Mouse (Mus musculus): ENCODE measurements around the gene Cblb. TPM values are rescaled to one million over a fixed set of nuclear protein-coding genes. Genes with fewer than 3 reads are reported as not detected.

The Cblb gene
- polyA plus RNA-seq, 1 experiment from 2014 or later: 19.0 TPM

GRCm38 (mm10) chr16:52061015-52061481 is 30.0 kb downstream of the Cblb start:
- no peaks in the 10 kb centered on the region for H3K9me3 ChIP-seq
- 60% methylated on average over 4 of the region's 4 CpGs for WGBS
- H3K9ac ChIP-seq (replicated peaks): no peak overlapping the region
- peak; percentile 53 for ATAC-seq (replicated peaks)
- no peaks in the 10 kb centered on the region for H3K27me3 ChIP-seq
- H3K4me2 ChIP-seq (replicated peaks): no peak overlapping the region
- no peaks in the 10 kb centered on the region for H3K36me3 ChIP-seq
- H3K4me3 ChIP-seq: no peak overlapping the region
- H3K27ac ChIP-seq (replicated peaks): no peak overlapping the region; the same call in 1 of the 2 replicates
- peaks cover 30% of the 10 kb centered on the region for H3K4me1 ChIP-seq

GRCm38 (mm10) chr16:52064309-52065105 is 33.5 kb downstream of the Cblb start:
- ATAC-seq (replicated peaks): no peak
- no peak overlapping the region for H3K4me2 ChIP-seq (replicated peaks)

GRCm38 (mm10) chr16:52067632-52068516 is 36.8 kb downstream of the Cblb start:
- Histone ChIP-seq H3K4me1 (peaks cover 6% of the 10 kb centered on the region; the same call in 1 of the 2 replicates), H3K36me3 (no peaks in the 10 kb centered on the region), H3K27ac (replicated peaks) (no peak overlapping the region), H3K4me3 (no peak overlapping the region), H3K27me3 (no peaks in the 10 kb centered on the region), H3K9me3 (no peaks in the 10 kb centered on the region), H3K9ac (replicated peaks) (no peak overlapping the region), H3K4me2 (replicated peaks) (no peak overlapping the region)
- 82% methylated on average over 10 of the region's 10 CpGs for WGBS
- ATAC-seq (replicated peaks): 0 out of 2 replicates have a peak, but pooled peaks have one; percentile 36

More at GRCm38 (mm10) chr16:52064309-52065105, 33.5 kb downstream of the Cblb start:
- Histone ChIP-seq H3K9me3 (no peaks in the 10 kb centered on the region), H3K27ac (replicated peaks) (no peak overlapping the region), H3K4me3 (no peak overlapping the region), H3K9ac (replicated peaks) (no peak overlapping the region), H3K4me1 (peaks cover 20% of the 10 kb centered on the region), H3K36me3 (no peaks in the 10 kb centered on the region), H3K27me3 (no peaks in the 10 kb centered on the region)
- 66% methylated on average over 12 of the region's 12 CpGs for WGBS

GRCm38 (mm10) chr16:52068517-52068874 is 37.5 kb downstream of the Cblb start:
- no peak overlapping the region for H3K27ac ChIP-seq (replicated peaks)
- H3K4me2 ChIP-seq (replicated peaks): no peak overlapping the region
- H3K4me3 ChIP-seq: no peak overlapping the region
- no peak overlapping the region for H3K9ac ChIP-seq (replicated peaks)
- WGBS: 96% methylated on average over 3 of the region's 3 CpGs
- H3K36me3 ChIP-seq: no peaks in the 10 kb centered on the region
- no peaks in the 10 kb centered on the region for H3K9me3 ChIP-seq
- H3K4me1 ChIP-seq: peaks cover 6% of the 10 kb centered on the region; the same call in 1 of the 2 replicates
- no peaks in the 10 kb centered on the region for H3K27me3 ChIP-seq
- no peak for ATAC-seq (replicated peaks)

GRCm38 (mm10) chr16:52069648-52070047 is 38.6 kb downstream of the Cblb start:
- no peaks in the 10 kb centered on the region for H3K27me3 ChIP-seq
- no peaks in the 10 kb centered on the region for H3K36me3 ChIP-seq
- no peak overlapping the region for H3K4me2 ChIP-seq (replicated peaks)
- no peaks in the 10 kb centered on the region for H3K9me3 ChIP-seq
- peaks cover 6% of the 10 kb centered on the region; the same call in 1 of the 2 replicates for H3K4me1 ChIP-seq
- H3K4me3 ChIP-seq: no peak overlapping the region
- H3K9ac ChIP-seq (replicated peaks): no peak overlapping the region
- ATAC-seq (replicated peaks): no peak
- 91% methylated on average over 6 of the region's 6 CpGs for WGBS
- H3K27ac ChIP-seq (replicated peaks): no peak overlapping the region

GRCm38 (mm10) chr16:52070128-52070527 is 39.1 kb downstream of the Cblb start:
- H3K9ac ChIP-seq (replicated peaks): no peak overlapping the region
- no peaks in the 10 kb centered on the region for H3K36me3 ChIP-seq
- 92% methylated on average over 5 of the region's 5 CpGs for WGBS
- no peaks in the 10 kb centered on the region for H3K9me3 ChIP-seq
- H3K27ac ChIP-seq (replicated peaks): no peak overlapping the region
- H3K4me3 ChIP-seq: no peak overlapping the region
- no peak overlapping the region for H3K4me2 ChIP-seq (replicated peaks)
- no peak for ATAC-seq (replicated peaks)
- H3K27me3 ChIP-seq: no peaks in the 10 kb centered on the region
- peaks cover 6% of the 10 kb centered on the region; the same call in 1 of the 2 replicates for H3K4me1 ChIP-seq

- H3K27me3 ChIP-seq: no peaks in the 10 kb centered on the region
- peaks cover 13% of the 10 kb centered on the region; the same call in 1 of the 2 replicates for H3K4me1 ChIP-seq
- H3K4me3 ChIP-seq: no peak overlapping the region
- H3K27ac ChIP-seq (replicated peaks): no peak overlapping the region
- no peak overlapping the region for H3K9ac ChIP-seq (replicated peaks)
- 68% methylated on average over 2 of the region's 2 CpGs for WGBS
- H3K4me2 ChIP-seq (replicated peaks): no peak overlapping the region
- no peak for ATAC-seq (replicated peaks)
- no peaks in the 10 kb centered on the region for H3K9me3 ChIP-seq
- H3K36me3 ChIP-seq: no peaks in the 10 kb centered on the region
These were observed 40.3 kb downstream of the Cblb start for GRCm38 (mm10) chr16:52071290-52071689.

- no peaks in the 10 kb centered on the region for H3K36me3 ChIP-seq
- H3K27me3 ChIP-seq: no peaks in the 10 kb centered on the region
- ATAC-seq (replicated peaks): no peak
- H3K9me3 ChIP-seq: no peaks in the 10 kb centered on the region
- H3K4me2 ChIP-seq (replicated peaks): no peak overlapping the region
- no peak overlapping the region for H3K4me3 ChIP-seq
- H3K4me1 ChIP-seq: peaks cover 17% of the 10 kb centered on the region
- no peak overlapping the region for H3K27ac ChIP-seq (replicated peaks)
- no peak overlapping the region for H3K9ac ChIP-seq (replicated peaks)
- WGBS: 76% methylated on average over 6 of the region's 6 CpGs
These were observed 40.8 kb downstream of the Cblb start for GRCm38 (mm10) chr16:52071766-52072209.

- H3K27ac ChIP-seq (replicated peaks): 0 out of 2 replicates have a peak overlapping the region, but pooled peaks have one; percentile 31
- H3K36me3 ChIP-seq: no peaks in the 10 kb centered on the region
- H3K27me3 ChIP-seq: no peaks in the 10 kb centered on the region
These were observed 45.6 kb downstream of the Cblb start for GRCm38 (mm10) chr16:52076652-52077051.

GRCm38 (mm10) chr16:52077901-52078300 is 46.9 kb downstream of the Cblb start:
- Histone ChIP-seq H3K9me3 (no peaks in the 10 kb centered on the region), H3K4me1 (peaks cover 29% of the 10 kb centered on the region), H3K27me3 (no peaks in the 10 kb centered on the region), H3K4me2 (replicated peaks) (no peak overlapping the region), H3K9ac (replicated peaks) (no peak overlapping the region), H3K27ac (replicated peaks) (no peak overlapping the region), H3K36me3 (no peaks in the 10 kb centered on the region), H3K4me3 (no peak overlapping the region)
- ATAC-seq (replicated peaks): no peak
- WGBS: 37% methylated on average over 4 of the region's 4 CpGs

More at GRCm38 (mm10) chr16:52076652-52077051, 45.6 kb downstream of the Cblb start:
- H3K9ac ChIP-seq (replicated peaks): no peak overlapping the region
- peaks cover 29% of the 10 kb centered on the region for H3K4me1 ChIP-seq
- 35% methylated on average over 7 of the region's 7 CpGs for WGBS
- H3K9me3 ChIP-seq: no peaks in the 10 kb centered on the region
- no peak overlapping the region for H3K4me2 ChIP-seq (replicated peaks)
- peak; percentile 76 for ATAC-seq (replicated peaks)
- H3K4me3 ChIP-seq: no peak overlapping the region

GRCm38 (mm10) chr16:52078758-52079474 is 47.9 kb downstream of the Cblb start:
- H3K27me3 ChIP-seq: no peaks in the 10 kb centered on the region
- H3K9ac ChIP-seq (replicated peaks): no peak overlapping the region
- no peak overlapping the region for H3K4me3 ChIP-seq
- WGBS: 89% methylated on average over 9 of the region's 9 CpGs
- H3K4me1 ChIP-seq: peaks cover 29% of the 10 kb centered on the region
- ATAC-seq (replicated peaks): no peak
- no peak overlapping the region for H3K4me2 ChIP-seq (replicated peaks)
- H3K27ac ChIP-seq (replicated peaks): no peak overlapping the region
- H3K36me3 ChIP-seq: no peaks in the 10 kb centered on the region
- no peaks in the 10 kb centered on the region for H3K9me3 ChIP-seq
